Mouse (Mus musculus) frontal cortex, postnatal 25 days (tissue): ENCODE data around the gene Cyp11a1.
A peak's percentile ranks its signal among the peaks of the same experiment; 100 is the strongest.

Source experiments
- DNase-seq, 2 experiments: peaks; one replicate each; pipeline ENCODE4 v3.0.0; 2022; ENCODE audit warnings: low spot score in 2 of 2

Gene Cyp11a1

GRCm38 (mm10) chr9:58044828-58045227, 38.6 kb downstream of the Cyp11a1 start:
- no peak for DNase-seq

- DNase-seq: no peak
These were observed 39.4 kb downstream of the Cyp11a1 start for GRCm38 (mm10) chr9:58045646-58046045.

GRCm38 (mm10) chr9:58047061-58047460, 40.9 kb downstream of the Cyp11a1 start:
- no peak for DNase-seq

GRCm38 (mm10) chr9:58048621-58049020, 42.4 kb downstream of the Cyp11a1 start:
- no peak for DNase-seq

- no peak for DNase-seq
These were observed 43.0 kb downstream of the Cyp11a1 start for GRCm38 (mm10) chr9:58049186-58049585.

GRCm38 (mm10) chr9:58049861-58050260, 43.6 kb downstream of the Cyp11a1 start:
- DNase-seq: no peak

- no peak for DNase-seq
These were observed 45.7 kb downstream of the Cyp11a1 start for GRCm38 (mm10) chr9:58051937-58052336.

- DNase-seq: peak in 1 of 2 experiments; percentile 48
These were observed 46.9 kb downstream of the Cyp11a1 start for GRCm38 (mm10) chr9:58053102-58053501.

- no peak for DNase-seq
These were observed 47.3 kb downstream of the Cyp11a1 start for GRCm38 (mm10) chr9:58053544-58053943.

- DNase-seq: no peak
These were observed 47.8 kb downstream of the Cyp11a1 start for GRCm38 (mm10) chr9:58054032-58054431.

GRCm38 (mm10) chr9:58055666-58056065, 49.5 kb downstream of the Cyp11a1 start:
- DNase-seq: no peak

GRCm38 (mm10) chr9:58059920-58060319, 53.7 kb downstream of the Cyp11a1 start:
- no peak for DNase-seq

GRCm38 (mm10) chr9:58060677-58061667, 54.8 kb downstream of the Cyp11a1 start:
- no peak for DNase-seq

GRCm38 (mm10) chr9:58063531-58063930, 57.3 kb downstream of the Cyp11a1 start, which contains the start of gene Stra6:
Gene Stra6, plus strand, starts transcription at chr9:58063788.
- no peak for DNase-seq

GRCm38 (mm10) chr9:58065532-58065931, 59.3 kb downstream of the Cyp11a1 start:
- DNase-seq: no peak

- no peak for DNase-seq
These were observed 59.9 kb downstream of the Cyp11a1 start for GRCm38 (mm10) chr9:58065977-58066730.

GRCm38 (mm10) chr9:58066731-58067095, 60.5 kb downstream of the Cyp11a1 start:
- DNase-seq: peak; percentile 51 to 56

- peak in 1 of 2 experiments; percentile 39 for DNase-seq
These were observed 61.3 kb downstream of the Cyp11a1 start for GRCm38 (mm10) chr9:58067546-58067945.

- no peak for DNase-seq
These were observed 68.3 kb downstream of the Cyp11a1 start for GRCm38 (mm10) chr9:58074561-58074960.
